Mouse (Mus musculus) midbrain, embryonic 14.5 days (tissue): ENCODE data around the gene Tas2r143. TPM values are rescaled to one million over a fixed set of nuclear protein-coding genes. Genes with fewer than 3 reads are reported as not detected.
A peak's percentile ranks its signal among the peaks of the same experiment; 100 is the strongest.

Experiments
- ATAC-seq: fragments of 200-750 bp; cut with Nextera tagmentation; 2 replicates; pipeline ENCODE4 v1.8.0; 2017; ENCODE audit warnings: moderate number of reproducible peaks, moderate library complexity; ENCODE audit not compliant: low FRiP score, low TSS enrichment
- DNase-seq: peaks from one replicate; pipeline ENCODE4 v3.0.0-alpha.2; 2015
- H3K27ac ChIP-seq: fragments of 300-500 bp; sonication (generic); replicated peaks from 2 replicates; pipeline ENCODE4 v1.5.1; 2014; ENCODE audit warnings: mild to moderate bottlenecking, low read depth, low read length, moderate library complexity
- H3K27me3 ChIP-seq: fragments of 300-500 bp; sonication (generic); 2 replicates; pipeline ENCODE4 v1.6.1; 2014; ENCODE audit warnings: low read length, control low read depth, mixed read lengths; ENCODE audit not compliant: control insufficient read depth, insufficient read depth
- H3K36me3 ChIP-seq: fragments of 300-500 bp; sonication (generic); 2 replicates; pipeline ENCODE4 v1.6.1; 2014; ENCODE audit warnings: low read length, control low read depth; ENCODE audit not compliant: control insufficient read depth, insufficient read depth
- H3K4me1 ChIP-seq: fragments of 300-500 bp; sonication (generic); 2 replicates; pipeline ENCODE4 v1.6.1; 2014; ENCODE audit warnings: mild to moderate bottlenecking, antibody characterized with exemption, low read length, control low read depth; ENCODE audit not compliant: control insufficient read depth, insufficient read depth
- H3K4me2 ChIP-seq: fragments of 300-500 bp; sonication (generic); 2 replicates; pipeline ENCODE4 v1.6.1; 2014; ENCODE audit warnings: mild to moderate bottlenecking, low read length, moderate library complexity
- H3K4me3 ChIP-seq: fragments of 300-500 bp; sonication (generic); replicated peaks from 2 replicates; pipeline ENCODE4 v1.5.1; 2014; ENCODE audit warnings: low read depth, low read length
- H3K9ac ChIP-seq: fragments of 300-500 bp; sonication (generic); replicated peaks from 2 replicates; pipeline ENCODE4 v1.6.1; 2014; ENCODE audit warnings: mild to moderate bottlenecking, low read length, moderate library complexity
- H3K9me3 ChIP-seq: fragments of 300-500 bp; sonication (generic); 2 replicates; pipeline ENCODE4 v1.6.1; 2016; ENCODE audit warnings: low read length, control low read depth, mixed read lengths; ENCODE audit not compliant: control insufficient read depth
- WGBS: fragments of 180-500 bp; shearing (Covaris S2); extraction: QIAGEN DNeasy Blood & Tissue Kit; methylation state at CpG from one replicate; pipeline ENCODE4 v1.1.7; 2014; 5-methylcytosine and 5-hydroxymethylcytosine counted together
- polyA plus RNA-seq: library from polyadenylated mRNA; unstranded; fragments of >200 nt; fragmentation: Nextera tagmentation; extraction: Ambion mirVana; gene quantifications from 2 replicates; pipeline ENCODE4 v1.2.1, GENCODE M21; 2014

The Tas2r143 gene
- polyA plus RNA-seq, 1 experiment from 2014 or later = not detected

DNA sequence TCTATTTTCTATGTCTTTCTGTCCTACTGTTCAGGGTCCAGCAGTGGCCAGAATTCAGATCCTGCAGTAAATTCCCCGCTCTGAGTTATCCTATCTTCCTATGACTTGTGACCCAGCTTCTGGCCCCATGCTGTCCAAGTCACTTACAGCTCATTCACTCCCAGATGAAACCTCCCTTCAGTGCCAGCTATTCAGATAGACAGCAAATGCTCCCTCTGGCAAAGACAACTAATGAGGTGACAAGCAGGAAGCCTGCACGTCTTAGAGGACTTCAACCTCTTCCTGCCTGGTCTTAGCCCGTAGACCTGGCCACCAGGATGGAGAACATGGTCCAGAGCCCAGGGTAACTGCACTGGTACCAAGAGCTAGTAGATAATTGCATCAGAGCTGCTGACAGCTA lies 37.1 kb upstream of the Tas2r143 start:
- 56% methylated on average over 3 of the region's 3 CpGs for WGBS
- DNase-seq (no peak), ATAC-seq (no peak)
- H3K27ac ChIP-seq = no peak overlapping the region
- H3K36me3 ChIP-seq = peaks cover 23% of the 10 kb centered on the region
- H3K9ac ChIP-seq = no peak overlapping the region
- no peak overlapping the region for H3K4me3 ChIP-seq
- H3K27me3 ChIP-seq = no peaks in the 10 kb centered on the region
- H3K9me3 ChIP-seq = no peaks in the 10 kb centered on the region
- H3K4me1 ChIP-seq = no peaks in the 10 kb centered on the region
- no peak overlapping the region for H3K4me2 ChIP-seq

DNA sequence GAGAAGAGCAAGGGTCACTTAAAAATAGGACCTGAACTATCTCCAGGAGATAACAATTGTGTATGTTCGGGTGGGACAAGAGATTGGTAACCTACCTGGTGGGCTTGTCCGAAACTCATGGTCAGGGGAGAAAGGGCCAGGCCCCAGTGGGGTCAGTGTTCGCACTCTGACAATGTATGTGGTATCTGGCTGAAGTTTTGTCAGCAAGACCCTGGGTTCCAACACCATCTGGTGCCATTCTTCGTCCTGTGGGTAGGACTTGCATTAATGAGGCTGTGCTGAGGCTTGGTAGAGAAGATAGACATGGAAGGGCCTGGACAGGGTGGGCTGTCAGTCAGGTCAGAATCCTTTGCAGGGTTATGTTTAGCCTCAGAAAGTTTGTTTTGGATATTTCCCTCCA lies 36.0 kb upstream of the Tas2r143 start:
- peaks cover 14% of the 10 kb centered on the region for H3K36me3 ChIP-seq

DNA sequence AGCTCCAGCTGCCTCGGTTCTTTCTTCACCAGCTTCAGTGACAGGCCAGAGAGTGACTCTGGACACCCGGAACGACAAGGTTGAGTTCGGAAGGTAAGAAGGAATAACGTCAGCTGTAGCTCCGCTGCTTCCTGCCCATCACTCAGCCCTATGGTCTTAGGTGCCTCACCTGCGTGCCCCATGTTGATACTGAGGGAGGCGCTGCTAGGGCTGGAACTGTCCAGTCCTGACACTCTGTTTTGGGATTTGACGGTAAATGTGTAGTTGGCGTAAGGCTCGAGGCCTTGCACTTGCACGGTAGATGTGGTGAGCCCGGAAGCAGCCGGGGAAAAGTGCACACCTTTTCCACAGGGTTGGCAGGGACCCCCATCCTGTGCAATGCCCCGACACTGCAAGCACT lies 35.4 kb upstream of the Tas2r143 start:
- Histone ChIP-seq H3K9ac (no peak overlapping the region), H3K9me3 (no peaks in the 10 kb centered on the region), H3K4me2 (no peak overlapping the region), H3K36me3 (peaks cover 8% of the 10 kb centered on the region; the same call in 1 of the 2 replicates), H3K27me3 (no peaks in the 10 kb centered on the region), H3K27ac (no peak overlapping the region), H3K4me3 (no peak overlapping the region), H3K4me1 (no peaks in the 10 kb centered on the region)
- 93% methylated on average over 15 of the region's 15 CpGs for WGBS
- DNase-seq (no peak), ATAC-seq (no peak)

More for the DNA sequence above, 36.0 kb upstream of the Tas2r143 start:
- Histone ChIP-seq H3K27me3 (no peaks in the 10 kb centered on the region), H3K4me1 (no peaks in the 10 kb centered on the region), H3K4me2 (no peak overlapping the region), H3K9ac (no peak overlapping the region), H3K27ac (no peak overlapping the region), H3K4me3 (no peak overlapping the region), H3K9me3 (no peaks in the 10 kb centered on the region)
- WGBS = 85% methylated on average over 4 of the region's 4 CpGs
- ATAC-seq (no peak), DNase-seq (no peak)

DNA sequence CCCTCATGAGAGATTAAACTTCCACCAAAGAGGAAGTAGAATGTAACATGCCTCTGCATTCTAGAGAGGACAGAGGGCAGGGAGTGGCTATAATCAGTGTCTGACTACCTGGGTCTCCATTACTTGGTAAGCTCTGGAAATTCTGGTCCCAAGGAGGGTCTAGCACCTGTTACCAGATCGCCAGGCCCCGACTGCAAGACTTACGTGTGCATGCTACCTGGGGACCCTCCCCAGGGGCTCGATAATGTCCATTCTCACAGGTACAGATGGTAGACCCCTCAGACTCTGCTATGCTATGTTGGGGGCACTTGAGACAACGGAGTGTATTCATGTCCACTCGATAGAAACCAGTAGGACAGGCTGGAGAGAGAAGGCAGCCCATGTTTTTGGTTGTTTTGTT lies 34.8 kb upstream of the Tas2r143 start:
- ATAC-seq (no peak), DNase-seq (no peak)
- Histone ChIP-seq H3K4me3 (no peak overlapping the region), H3K4me1 (no peaks in the 10 kb centered on the region), H3K9me3 (no peaks in the 10 kb centered on the region), H3K27ac (no peak overlapping the region), H3K4me2 (no peak overlapping the region), H3K27me3 (no peaks in the 10 kb centered on the region), H3K9ac (no peak overlapping the region), H3K36me3 (peaks cover 3% of the 10 kb centered on the region; the same call in 1 of the 2 replicates)
- 85% methylated on average over 6 of the region's 6 CpGs for WGBS

DNA sequence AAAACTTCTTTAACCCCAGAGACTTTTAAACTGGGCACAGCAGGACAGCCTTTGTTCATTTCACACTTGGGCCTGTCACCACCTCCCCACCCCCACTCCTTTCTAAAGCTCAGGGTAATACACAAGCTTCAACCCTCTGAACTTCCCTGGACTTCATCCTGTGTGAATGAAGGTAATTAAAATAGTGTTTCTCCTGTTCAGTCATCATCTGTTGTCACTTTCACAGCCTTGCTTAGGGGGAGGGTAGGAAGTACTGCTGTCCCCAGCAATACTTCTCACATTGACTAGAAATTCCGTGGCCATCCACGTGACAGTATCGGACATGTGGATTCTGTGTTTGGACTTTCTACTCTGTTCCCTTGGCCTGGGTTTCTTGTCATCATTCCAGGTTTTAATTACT lies 30.2 kb upstream of the Tas2r143 start:
- Histone ChIP-seq H3K9ac (no peak overlapping the region), H3K4me1 (peaks cover 13% of the 10 kb centered on the region), H3K4me2 (no peak overlapping the region), H3K27me3 (0 out of 2 replicates have a peak, but pooled peaks cover 5% of the 10 kb centered on the region), H3K27ac (no peak overlapping the region), H3K4me3 (no peak overlapping the region), H3K9me3 (no peaks in the 10 kb centered on the region), H3K36me3 (no peaks in the 10 kb centered on the region)
- ATAC-seq (no peak), DNase-seq (no peak)
- WGBS = 4% methylated on average over 3 of the region's 3 CpGs

DNA sequence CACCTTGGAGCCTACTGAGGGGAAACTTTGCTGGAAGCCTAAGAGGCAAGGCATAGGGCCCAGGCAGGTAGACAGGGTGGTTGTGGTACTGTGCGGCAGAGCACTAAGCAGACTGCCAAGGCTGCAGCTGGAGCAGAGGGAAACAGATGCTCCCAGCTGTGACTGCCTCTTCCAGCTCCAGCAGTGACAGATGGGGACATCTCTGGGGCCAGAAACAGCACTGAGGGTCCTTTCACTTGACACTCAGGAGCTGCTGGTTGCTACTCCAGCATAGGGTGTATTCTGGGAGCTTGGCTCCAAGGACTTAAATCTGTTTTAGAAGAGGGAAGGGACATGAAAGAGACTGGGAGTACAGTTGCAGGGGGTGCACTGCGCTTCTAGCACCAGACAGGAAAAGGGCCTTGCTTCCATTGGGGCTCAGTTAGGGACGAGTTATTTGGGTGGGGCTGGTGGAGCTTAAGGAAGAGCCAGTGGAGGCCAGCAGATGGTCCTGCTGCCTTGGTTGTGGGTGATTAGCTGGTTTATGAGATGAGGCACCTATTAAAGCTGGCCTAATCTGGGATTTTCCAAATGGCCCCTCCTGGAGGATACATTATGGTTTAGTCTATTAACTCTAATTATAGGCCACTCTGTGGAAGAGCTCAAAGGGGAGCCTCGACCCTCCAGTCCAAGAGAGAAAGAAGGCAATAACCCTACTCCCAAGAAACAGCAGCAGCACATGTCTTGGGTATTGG lies 29.2 kb upstream of the Tas2r143 start:
- no peak for DNase-seq
- 51% methylated on average over 4 of the region's 4 CpGs for WGBS
- H3K4me3 ChIP-seq = no peak overlapping the region
- no peak overlapping the region for H3K9ac ChIP-seq
- H3K36me3 ChIP-seq = no peaks in the 10 kb centered on the region
- H3K9me3 ChIP-seq = no peaks in the 10 kb centered on the region
- H3K27me3 ChIP-seq = 0 out of 2 replicates have a peak, but pooled peaks cover 5% of the 10 kb centered on the region
- ATAC-seq = no peak
- no peak overlapping the region for H3K27ac ChIP-seq
- no peak overlapping the region for H3K4me2 ChIP-seq
- peaks cover 13% of the 10 kb centered on the region for H3K4me1 ChIP-seq

DNA sequence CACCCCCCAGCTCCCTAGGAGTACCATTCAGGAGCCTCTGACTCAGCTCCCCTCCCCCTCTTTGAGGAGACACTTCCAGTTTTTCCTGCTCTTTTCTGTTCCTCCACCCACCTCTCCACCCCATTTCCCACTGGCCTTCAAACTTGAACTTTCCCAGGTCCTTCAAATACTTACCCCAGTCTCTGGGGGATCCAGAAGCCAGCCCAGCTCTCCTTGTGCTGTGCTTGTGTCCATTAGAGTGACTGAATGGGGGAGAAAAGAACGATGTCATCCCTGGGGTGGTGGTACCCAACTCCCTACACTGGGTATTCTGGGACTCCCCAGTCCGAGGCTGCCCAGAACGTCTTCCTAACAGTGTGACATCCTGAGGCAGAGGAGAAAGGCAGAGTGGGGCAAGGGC lies 28.0 kb upstream of the Tas2r143 start:
- Histone ChIP-seq H3K4me3 (no peak overlapping the region), H3K4me1 (peaks cover 13% of the 10 kb centered on the region), H3K27ac (no peak overlapping the region), H3K4me2 (no peak overlapping the region), H3K36me3 (no peaks in the 10 kb centered on the region), H3K9me3 (no peaks in the 10 kb centered on the region), H3K27me3 (0 out of 2 replicates have a peak, but pooled peaks cover 5% of the 10 kb centered on the region), H3K9ac (no peak overlapping the region)
- ATAC-seq (no peak), DNase-seq (no peak)
- 8% methylated on average over 3 of the region's 3 CpGs for WGBS

DNA sequence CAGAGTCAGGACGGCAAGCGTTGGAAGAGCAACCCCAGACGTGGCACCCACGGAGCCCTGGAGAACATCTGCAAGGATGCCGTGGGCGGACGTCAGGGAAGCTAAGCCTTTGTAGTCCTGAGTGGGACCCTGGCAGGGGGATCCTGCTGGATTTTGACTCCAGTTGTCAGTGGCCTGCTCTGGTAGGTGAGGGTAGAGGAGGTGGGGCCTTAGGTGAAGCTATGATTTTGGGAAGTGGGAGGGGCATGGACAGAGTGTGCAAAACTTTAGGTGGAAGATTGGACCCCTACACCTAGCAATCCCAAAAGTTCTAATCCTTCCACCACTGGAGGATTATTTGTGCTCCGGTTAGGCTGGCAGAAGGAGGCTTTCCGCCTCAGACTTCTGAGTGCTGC lies 27.6 kb upstream of the Tas2r143 start:
- DNase-seq (no peak), ATAC-seq (no peak)
- Histone ChIP-seq H3K4me2 (peak overlapping the region; percentile 86), H3K4me1 (peaks cover 13% of the 10 kb centered on the region), H3K9ac (no peak overlapping the region), H3K4me3 (no peak overlapping the region; the same call in 1 of the 2 replicates), H3K27ac (no peak overlapping the region), H3K9me3 (no peaks in the 10 kb centered on the region), H3K36me3 (no peaks in the 10 kb centered on the region), H3K27me3 (0 out of 2 replicates have a peak, but pooled peaks cover 5% of the 10 kb centered on the region)
- WGBS = 17% methylated on average over 9 of the region's 9 CpGs
